Mouse (Mus musculus) liver, adult 2 months (tissue): ENCODE measurements around the gene Pcdh8.

Experiments
- CTCF ChIP-seq: fragments of 200-500 bp; IDR thresholded peaks from 2 replicates; pipeline ENCODE4 v1.5.1; 2011; ENCODE audit warnings: low read depth, low read length, control low read depth
- POLR2A ChIP-seq: fragments of 200-500 bp; IDR thresholded peaks from 2 replicates; pipeline ENCODE4 v1.6.1; 2011; ENCODE audit warnings: low read length, control low read depth; ENCODE audit not compliant: insufficient read depth; ENCODE audit errors: extremely low read depth

DNA sequence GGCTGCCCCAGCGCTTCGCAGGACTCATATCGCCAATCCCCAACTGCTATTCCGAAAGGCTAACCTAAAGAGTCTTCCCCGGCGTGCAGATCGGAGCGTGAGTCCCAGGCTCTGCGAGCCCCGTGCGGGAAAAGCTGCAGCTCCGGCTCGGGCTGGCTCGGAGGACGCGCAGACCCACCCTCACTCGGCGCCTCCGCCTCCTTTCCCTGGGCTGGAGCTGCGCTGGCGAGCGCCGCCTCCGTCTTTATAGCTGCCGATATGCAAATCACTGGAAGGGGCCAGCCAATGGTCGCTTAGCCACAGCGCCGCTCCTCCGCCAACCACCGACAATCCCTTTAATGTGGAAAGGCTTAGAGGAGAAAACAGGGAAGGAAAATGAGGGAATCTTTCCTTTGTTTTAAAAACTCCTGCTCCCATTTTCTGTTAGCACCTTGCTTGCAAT lies at the start of gene Pcdh8:
- no peak for TF ChIP-seq CTCF
- TF ChIP-seq POLR2A, result no peak
